Mouse (Mus musculus) hindbrain, embryonic 13.5 days (tissue): ENCODE data around the gene Tinagl1. TPM values are rescaled to one million over a fixed set of nuclear protein-coding genes. Genes with fewer than 3 reads are reported as not detected.

Experiments
- ATAC-seq: fragments of 200-750 bp; cut with Nextera tagmentation; 2 replicates; pipeline ENCODE4 v1.8.0; 2017; ENCODE audit warnings: moderate TSS enrichment; ENCODE audit not compliant: low FRiP score
- H3K27ac ChIP-seq: fragments of 300-500 bp; sonication (generic); 2 replicates; pipeline ENCODE4 v1.5.1; 2015; ENCODE audit warnings: inconsistent platforms, mild to moderate bottlenecking, moderate library complexity
- H3K27me3 ChIP-seq: fragments of 300-500 bp; sonication (generic); 2 replicates; pipeline ENCODE4 v1.6.1; 2015; ENCODE audit warnings: mild to moderate bottlenecking, inconsistent platforms
- H3K36me3 ChIP-seq: fragments of 300-500 bp; sonication (generic); 2 replicates; pipeline ENCODE4 v1.6.1; 2015; ENCODE audit warnings: mild to moderate bottlenecking, inconsistent platforms
- H3K4me1 ChIP-seq: fragments of 300-500 bp; sonication (generic); replicated peaks from 2 replicates; pipeline ENCODE4 v1.6.1; 2015; ENCODE audit warnings: inconsistent platforms
- H3K4me2 ChIP-seq: fragments of 300-500 bp; sonication (generic); 2 replicates; pipeline ENCODE4 v1.6.1; 2015; ENCODE audit warnings: inconsistent platforms, mild to moderate bottlenecking, moderate library complexity
- H3K4me3 ChIP-seq: fragments of 300-500 bp; sonication (generic); 2 replicates; pipeline ENCODE4 v1.5.1; 2015; ENCODE audit warnings: mild to moderate bottlenecking, inconsistent platforms
- H3K9ac ChIP-seq: fragments of 300-500 bp; sonication (generic); 2 replicates; pipeline ENCODE4 v1.6.1; 2015; ENCODE audit warnings: mild to moderate bottlenecking, inconsistent platforms
- H3K9me3 ChIP-seq: fragments of 300-500 bp; sonication (generic); 2 replicates; pipeline ENCODE4 v1.6.1; 2016; ENCODE audit warnings: inconsistent platforms
- WGBS: fragments of 180-500 bp; shearing (Covaris S2); methylation state at CpG from one replicate; pipeline ENCODE4 v1.1.7; 2015; 5-methylcytosine and 5-hydroxymethylcytosine counted together
- polyA plus RNA-seq: library from polyadenylated mRNA; unstranded; fragments of >200 nt; fragmentation: Nextera tagmentation; extraction: Ambion mirVana; gene quantifications from 2 replicates; pipeline ENCODE4 v1.2.1, GENCODE M21; 2015

The Tinagl1 gene
- polyA plus RNA-seq, 1 experiment from 2014 or later, result 7.5 TPM

DNA sequence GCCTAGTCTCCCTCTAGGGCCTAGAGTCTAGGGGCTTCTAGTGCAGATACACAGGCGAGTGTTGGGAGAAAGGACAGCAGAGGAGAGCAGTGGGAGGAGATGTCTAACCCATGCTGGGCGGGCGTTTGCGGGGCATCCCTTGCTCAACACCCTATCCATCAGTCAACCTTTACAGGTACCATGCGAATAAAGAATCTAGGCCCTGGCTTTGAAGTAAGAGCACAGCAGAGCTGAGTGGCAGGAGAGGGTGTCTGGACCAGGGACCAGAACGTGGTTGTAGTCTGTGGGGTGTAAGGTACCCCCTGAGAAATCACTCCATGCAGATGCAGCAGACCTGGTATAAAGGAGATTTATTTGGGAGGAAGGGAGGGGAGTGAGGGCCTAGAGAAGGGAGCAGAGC is 10.8 kb downstream of the Tinagl1 start:
- ATAC-seq, result no peak
- WGBS, result 68% methylated on average over 6 of the region's 6 CpGs

DNA sequence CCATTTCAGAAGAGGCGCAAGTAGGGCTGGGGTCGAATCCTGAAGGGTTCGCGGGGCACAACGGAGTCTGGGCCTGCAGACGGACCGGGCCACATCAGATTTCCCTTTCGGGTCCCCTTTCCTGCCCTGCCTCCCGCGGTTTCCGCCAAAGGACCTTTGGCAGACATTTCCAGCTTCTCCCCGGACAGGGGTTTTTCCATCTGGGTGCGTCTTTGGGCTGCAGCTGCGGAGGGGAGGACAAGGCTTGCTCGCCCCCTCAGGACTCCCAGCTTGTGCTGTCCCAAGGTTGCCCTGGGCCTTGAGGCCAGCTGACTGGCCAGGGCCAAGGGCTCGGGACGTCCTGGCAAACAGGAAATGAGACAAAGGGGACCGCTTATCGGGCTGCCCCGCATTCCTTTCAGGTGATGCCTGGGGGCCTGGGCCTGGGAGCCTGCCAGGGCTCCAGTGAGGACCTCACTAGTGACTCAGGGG is 11.5 kb downstream of the Tinagl1 start:
- no peak for ATAC-seq
- Histone ChIP-seq H3K9ac (peak overlapping the region; percentile 49), H3K4me2 (peak overlapping the region; percentile 34), H3K27me3 (peaks cover 72% of the 10 kb centered on the region), H3K27ac (no peak overlapping the region), H3K4me1 (peaks cover 23% of the 10 kb centered on the region), H3K4me3 (no peak overlapping the region), H3K9me3 (no peaks in the 10 kb centered on the region), H3K36me3 (no peaks in the 10 kb centered on the region)
- 6% methylated on average over 20 of the region's 20 CpGs for WGBS

More for the DNA sequence above, 10.8 kb downstream of the Tinagl1 start:
- no peak overlapping the region for H3K27ac ChIP-seq
- H3K4me1 ChIP-seq, result peaks cover 30% of the 10 kb centered on the region
- H3K9ac ChIP-seq, result no peak overlapping the region
- peaks cover 75% of the 10 kb centered on the region for H3K27me3 ChIP-seq
- H3K9me3 ChIP-seq, result no peaks in the 10 kb centered on the region
- no peak overlapping the region for H3K4me3 ChIP-seq
- no peaks in the 10 kb centered on the region for H3K36me3 ChIP-seq
- no peak overlapping the region for H3K4me2 ChIP-seq

DNA sequence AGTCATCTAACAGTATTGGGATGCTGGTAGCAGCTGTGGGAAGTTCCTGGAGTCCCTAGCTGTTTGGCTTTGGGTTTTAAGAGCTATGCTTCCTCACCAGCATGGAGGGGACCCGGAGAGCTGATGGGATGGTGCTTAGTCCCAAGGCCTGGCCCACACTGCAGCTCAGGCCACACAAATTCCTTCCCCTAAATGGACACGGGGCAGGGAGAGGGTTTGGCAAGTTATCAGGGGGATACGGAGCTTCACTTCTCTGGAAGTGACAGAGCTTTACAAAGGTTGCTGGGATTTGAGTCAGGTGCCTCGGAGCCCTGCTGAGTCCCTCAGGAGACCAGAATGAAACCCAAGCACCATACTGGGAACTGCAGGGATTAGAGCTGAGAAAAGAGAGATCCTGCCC is 13.6 kb downstream of the Tinagl1 start:
- no peaks in the 10 kb centered on the region for H3K9me3 ChIP-seq
- H3K4me2 ChIP-seq, result no peak overlapping the region
- no peak for ATAC-seq
- H3K4me3 ChIP-seq, result no peak overlapping the region
- no peak overlapping the region for H3K9ac ChIP-seq
- WGBS, result 19% methylated on average over 4 of the region's 4 CpGs
- H3K4me1 ChIP-seq, result peaks cover 11% of the 10 kb centered on the region
- no peaks in the 10 kb centered on the region for H3K36me3 ChIP-seq
- H3K27ac ChIP-seq, result no peak overlapping the region
- H3K27me3 ChIP-seq, result peaks cover 60% of the 10 kb centered on the region

DNA sequence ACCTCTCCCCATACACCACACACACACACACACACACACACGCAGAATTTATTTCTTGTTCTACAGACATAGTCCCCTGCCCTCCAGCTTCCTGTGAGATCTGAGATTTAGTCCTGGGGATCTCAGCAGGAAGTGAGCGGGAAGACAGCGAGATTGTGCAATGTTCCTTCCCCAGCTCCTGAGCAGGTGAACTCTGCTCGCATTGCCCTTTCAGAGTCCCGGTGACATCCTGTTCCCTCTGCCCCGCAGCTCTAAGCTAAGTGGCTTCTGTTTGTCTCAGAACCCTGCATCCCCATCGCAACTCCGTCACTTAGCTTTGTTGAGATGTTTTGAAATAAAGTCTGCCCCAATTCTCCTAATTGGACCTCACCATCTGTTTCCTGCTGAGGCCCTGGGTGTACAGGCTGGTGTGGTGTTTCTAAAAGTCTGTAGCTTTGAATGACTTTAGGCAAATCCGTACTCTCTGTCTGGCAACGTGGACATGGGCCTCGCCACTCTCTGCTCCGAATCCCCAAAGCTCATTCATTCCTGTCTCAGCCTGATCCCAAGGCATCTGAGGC is 18.0 kb downstream of the Tinagl1 start:
- no peaks in the 10 kb centered on the region for H3K4me1 ChIP-seq
- no peaks in the 10 kb centered on the region for H3K36me3 ChIP-seq
- peaks cover 40% of the 10 kb centered on the region for H3K27me3 ChIP-seq
- no peak overlapping the region for H3K4me3 ChIP-seq
- WGBS, result 83% methylated on average over 12 of the region's 12 CpGs
- no peak overlapping the region for H3K4me2 ChIP-seq
- H3K9me3 ChIP-seq, result no peaks in the 10 kb centered on the region
- no peak overlapping the region for H3K27ac ChIP-seq
- ATAC-seq, result no peak
- H3K9ac ChIP-seq, result no peak overlapping the region

DNA sequence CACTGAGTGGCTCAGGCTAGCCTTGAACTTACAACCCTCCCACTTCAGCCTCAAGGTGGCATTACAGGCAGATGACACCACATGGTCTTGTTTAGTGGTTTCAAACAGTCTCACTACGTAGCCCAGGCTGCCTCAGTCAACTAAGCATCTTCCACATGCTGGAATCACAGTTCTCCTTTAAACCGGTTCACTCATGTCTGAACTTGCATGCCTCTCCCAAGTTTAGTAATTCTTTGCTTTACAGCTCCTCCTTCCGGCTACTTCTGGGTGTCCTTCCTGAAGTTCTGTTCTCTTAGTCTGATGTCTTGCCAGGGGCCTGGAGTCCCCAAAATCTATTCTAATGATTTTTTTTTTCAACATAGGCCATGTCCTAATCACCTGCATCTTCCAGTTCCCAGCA is 20.7 kb downstream of the Tinagl1 start:
- Histone ChIP-seq H3K27me3 (peaks cover 36% of the 10 kb centered on the region), H3K9ac (no peak overlapping the region), H3K9me3 (no peaks in the 10 kb centered on the region), H3K4me2 (no peak overlapping the region), H3K36me3 (no peaks in the 10 kb centered on the region), H3K4me3 (no peak overlapping the region), H3K27ac (no peak overlapping the region), H3K4me1 (no peaks in the 10 kb centered on the region)
- WGBS, result 80% methylated on average over 3 of the region's 3 CpGs
- ATAC-seq, result no peak

DNA sequence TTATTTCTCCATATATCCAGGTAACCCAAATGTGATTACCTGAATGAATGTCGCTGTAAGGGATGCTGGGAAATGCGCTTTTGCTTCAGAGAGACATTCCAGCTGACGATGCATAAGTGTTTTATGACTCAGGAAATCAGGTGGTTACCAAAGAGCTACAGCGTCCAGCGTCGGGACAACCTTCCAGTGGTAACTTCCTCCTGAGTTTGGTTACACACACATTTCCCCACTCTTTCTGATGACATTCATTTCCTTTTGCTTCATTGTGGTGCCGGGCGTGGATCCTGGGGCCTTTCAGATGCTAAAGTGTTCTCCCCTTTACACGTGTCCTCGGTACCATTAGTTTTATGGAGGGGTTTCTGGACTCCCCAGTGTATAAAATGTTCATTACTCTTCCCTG is 26.5 kb downstream of the Tinagl1 start:
- no peaks in the 10 kb centered on the region for H3K36me3 ChIP-seq
- no peak overlapping the region for H3K4me3 ChIP-seq
- H3K9me3 ChIP-seq, result no peaks in the 10 kb centered on the region
- no peak overlapping the region for H3K4me2 ChIP-seq
- WGBS, result 82% methylated on average over 10 of the region's 10 CpGs
- H3K27me3 ChIP-seq, result peaks cover 25% of the 10 kb centered on the region
- H3K27ac ChIP-seq, result no peak overlapping the region
- no peaks in the 10 kb centered on the region for H3K4me1 ChIP-seq
- H3K9ac ChIP-seq, result no peak overlapping the region
- no peak for ATAC-seq

DNA sequence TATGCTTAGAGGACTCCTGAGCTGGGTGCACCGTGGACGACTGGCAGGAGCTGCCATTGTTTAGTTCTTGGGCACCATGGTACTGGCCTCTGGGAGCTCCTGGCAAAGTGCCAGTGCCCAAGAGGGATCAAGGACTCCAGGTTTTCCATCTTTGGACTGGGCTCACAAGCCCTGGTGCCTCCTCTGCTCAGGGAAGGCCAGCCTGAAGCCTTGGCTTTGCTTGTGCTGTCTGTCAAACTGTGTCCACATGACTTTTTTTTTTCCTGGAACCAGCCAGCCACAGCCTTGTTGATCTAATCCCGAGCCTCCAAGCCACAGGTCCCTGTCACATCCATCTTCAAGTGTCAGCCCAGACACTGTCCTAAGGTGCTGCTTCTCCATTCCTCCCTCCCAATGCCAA is 33.1 kb downstream of the Tinagl1 start:
- Histone ChIP-seq H3K27ac (no peak overlapping the region), H3K27me3 (peaks cover 64% of the 10 kb centered on the region), H3K4me3 (no peak overlapping the region), H3K9ac (peak overlapping the region; percentile 24; the same call in 1 of the 2 replicates), H3K4me2 (no peak overlapping the region), H3K36me3 (no peaks in the 10 kb centered on the region), H3K4me1 (peaks cover 33% of the 10 kb centered on the region), H3K9me3 (no peaks in the 10 kb centered on the region)
- no peak for ATAC-seq
- WGBS, result 37% methylated on average over 3 of the region's 3 CpGs

- H3K4me3 ChIP-seq, result no peak overlapping the region
- H3K4me1 ChIP-seq, result peaks cover 33% of the 10 kb centered on the region
- 38% methylated on average over 9 of the region's 9 CpGs for WGBS
- H3K27me3 ChIP-seq, result peaks cover 70% of the 10 kb centered on the region
- H3K36me3 ChIP-seq, result no peaks in the 10 kb centered on the region
- peak; percentile 38; the same call in 1 of the 2 replicates for ATAC-seq
- peak overlapping the region; percentile 48 for H3K27ac ChIP-seq
- H3K9me3 ChIP-seq, result no peaks in the 10 kb centered on the region
- H3K4me2 ChIP-seq, result peak overlapping the region; percentile 1; the same call in 1 of the 2 replicates
- H3K9ac ChIP-seq, result no peak overlapping the region
Measured at GRCm38 (mm10) chr4:130140992-130141402, 33.9 kb downstream of the Tinagl1 start.

DNA sequence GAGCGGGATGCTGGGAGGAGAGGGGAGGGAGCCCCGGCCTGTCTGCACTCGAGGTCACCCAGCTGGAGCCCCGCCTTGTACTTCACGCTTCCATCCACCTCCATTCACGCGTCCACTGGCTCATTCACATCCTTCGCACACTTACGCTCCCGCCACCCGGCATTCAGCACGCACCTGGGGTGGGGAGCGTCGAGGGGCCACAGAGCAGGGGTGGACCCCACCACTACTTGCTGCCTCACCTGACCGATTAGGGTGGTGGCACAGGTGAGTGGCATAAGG is 35.8 kb downstream of the Tinagl1 start, which contains the start of gene Hcrtr1:
TSS of gene Hcrtr1 (minus strand) at position 146 of the 279 bp plus-strand sequence.
- Histone ChIP-seq H3K4me3 (peak within 1 kb of the TSS; percentile 42), H3K4me1 (peaks cover 41% of the 10 kb centered on the region), H3K9ac (peak within 1 kb of the TSS; percentile 69), H3K4me2 (peak within 1 kb of the TSS; percentile 85), H3K27ac (no peak within 1 kb of the TSS), H3K27me3 (peaks cover 80% of the 10 kb centered on the region), H3K9me3 (no peaks in the 10 kb centered on the region), H3K36me3 (no peaks in the 10 kb centered on the region)
- 0 out of 2 replicates have a peak, but pooled peaks have one; percentile 19 for ATAC-seq
- under 1% methylated on average over 15 of the region's 15 CpGs for WGBS

- WGBS, result under 1% methylated on average over 56 of the region's 57 CpGs
- Histone ChIP-seq H3K27me3 (peaks cover 80% of the 10 kb centered on the region), H3K9ac (peak overlapping the region; percentile 69), H3K36me3 (no peaks in the 10 kb centered on the region), H3K4me2 (peak overlapping the region; percentile 85), H3K4me1 (peaks cover 41% of the 10 kb centered on the region), H3K9me3 (no peaks in the 10 kb centered on the region), H3K27ac (no peak overlapping the region), H3K4me3 (peak overlapping the region; percentile 42)
- ATAC-seq, result peak; percentile 55
Measured at GRCm38 (mm10) chr4:130138441-130139213, 36.3 kb downstream of the Tinagl1 start.

DNA sequence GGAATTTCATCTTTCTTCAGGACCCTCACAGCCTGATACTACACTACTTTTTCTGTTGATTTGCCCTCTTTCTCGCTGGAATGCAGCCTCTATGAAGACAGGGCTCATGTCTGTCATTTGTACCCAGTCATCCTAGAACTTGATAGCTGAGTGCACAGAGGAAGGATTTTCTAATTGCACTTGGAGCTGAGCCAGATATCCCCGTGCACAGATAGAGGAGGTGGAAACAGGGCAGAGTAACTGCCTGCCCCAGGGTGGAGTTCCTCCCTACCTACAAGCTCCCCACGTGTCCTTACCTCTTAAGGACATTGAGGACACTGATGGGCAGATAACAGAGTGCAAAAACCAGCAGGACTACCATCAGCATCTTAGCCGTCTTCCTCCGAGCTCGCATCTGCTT is 41.5 kb downstream of the Tinagl1 start:
- H3K4me3 ChIP-seq, result no peak overlapping the region
- 71% methylated on average over 6 of the region's 6 CpGs for WGBS
- peaks cover 32% of the 10 kb centered on the region for H3K27me3 ChIP-seq
- H3K9me3 ChIP-seq, result no peaks in the 10 kb centered on the region
- no peak overlapping the region for H3K4me2 ChIP-seq
- H3K9ac ChIP-seq, result no peak overlapping the region
- H3K4me1 ChIP-seq, result peaks cover 17% of the 10 kb centered on the region
- ATAC-seq, result no peak
- H3K36me3 ChIP-seq, result no peaks in the 10 kb centered on the region
- H3K27ac ChIP-seq, result no peak overlapping the region

- Histone ChIP-seq H3K4me3 (no peak overlapping the region), H3K4me2 (no peak overlapping the region)
- ATAC-seq, result no peak
Measured at GRCm38 (mm10) chr4:130131448-130132105, 43.3 kb downstream of the Tinagl1 start.

More at GRCm38 (mm10) chr4:130131448-130132105, 43.3 kb downstream of the Tinagl1 start:
- Histone ChIP-seq H3K9me3 (no peaks in the 10 kb centered on the region), H3K27me3 (peaks cover 14% of the 10 kb centered on the region), H3K27ac (no peak overlapping the region), H3K36me3 (peaks cover 16% of the 10 kb centered on the region), H3K4me1 (0 out of 2 replicates have a peak, but pooled peaks cover 12% of the 10 kb centered on the region), H3K9ac (no peak overlapping the region)
- WGBS, result 87% methylated on average over 7 of the region's 7 CpGs
